9 mouse cellular contexts compared by ENCODE assay signal in genomic region chr2:157635670-157636069, GRCm38 (mm10).
DNase-seq lines count a peak whose midpoint lies in the region; ATAC-seq and TF ChIP-seq lines count a peak whose summit lies in the region.
"Had no signal": no experiment of that assay in that cellular context is flagged by ENCODE, and none has a peak within 500 bp of the region (broad histone marks: within the 10 kb centered on the region; RNA-seq: fewer than 3 reads in every experiment).

No protein-coding gene starts in this region.

- H3K9me3 ChIP-seq in G1E (replicated peaks) = no peaks in the 10 kb centered on the region
- H3K9me3 ChIP-seq in forebrain, embryonic 12.5 days = no peaks in the 10 kb centered on the region
- H3K9me3 ChIP-seq: limb, embryonic 12.5 days had no signal

- no peaks in the 10 kb centered on the region for H3K36me3 ChIP-seq in G1E (replicated peaks)
- H3K36me3 ChIP-seq in forebrain, embryonic 12.5 days (replicated peaks) = no peaks in the 10 kb centered on the region
- H3K36me3 ChIP-seq: limb, embryonic 12.5 days had no signal

- peaks cover 8% of the 10 kb centered on the region for H3K27me3 ChIP-seq in G1E (ENCODE audit: insufficient read depth, low read length)
- peaks cover 3% of the 10 kb centered on the region; the same call in 1 of the 2 replicates for H3K27me3 ChIP-seq in forebrain, embryonic 12.5 days
- H3K27me3 ChIP-seq: limb, embryonic 12.5 days had no signal

- TF ChIP-seq CTCF in G1E (IDR thresholded peaks at IDR 0.05; ENCODE audit: low read depth, low read length) = peak; percentile 41
- TF ChIP-seq CTCF in brain, embryonic 14.5 days (IDR thresholded peaks at IDR 0.05; ENCODE audit: borderline replicate concordance, extremely low read depth, insufficient read depth, insufficient read length) = peak; percentile 99

- ATAC-seq in G1E (ENCODE audit: extremely low read depth, insufficient number of reproducible peaks, low FRiP score, poor library complexity, severe bottlenecking) = no peak
- peak; percentile 51; the same call in 1 of the 2 replicates for ATAC-seq in forebrain, embryonic 12.5 days (ENCODE audit: low FRiP score)
- no peak for ATAC-seq in erythroid progenitor cell, adult 5-6 weeks (replicated peaks; ENCODE audit: low FRiP score, poor library complexity, severe bottlenecking)

- H3K4me2 ChIP-seq in forebrain, embryonic 12.5 days = no peak overlapping the region
- H3K4me2 ChIP-seq: limb, embryonic 12.5 days had no signal

- DNase-seq in G1E (ENCODE audit: low spot score) = no peak
- peak; percentile 94 for DNase-seq in brain, embryonic 14.5 days (ENCODE audit: low read depth)
- DNase-seq in heart, postnatal 4 days = peak; percentile 93
- DNase-seq in layer of hippocampus, adult 9-11 months = peak; percentile 85
- peak; percentile 93 for DNase-seq in lung, postnatal 36 days
- DNase-seq in right cerebral cortex, postnatal 10 days (ENCODE audit: low spot score in 2 of 2) = peak; percentile 88 to 93

- no peak overlapping the region for H3K27ac ChIP-seq in forebrain, embryonic 12.5 days
- H3K27ac ChIP-seq: limb, embryonic 12.5 days had no signal

- H3K4me3 ChIP-seq in G1E (ENCODE audit: low read depth, low read length) = no peak overlapping the region
- no peak overlapping the region for H3K4me3 ChIP-seq in forebrain, embryonic 12.5 days (replicated peaks)
- H3K4me3 ChIP-seq: limb, embryonic 12.5 days had no signal

- no peak for TF ChIP-seq POLR2A in brain, embryonic 14.5 days (IDR thresholded peaks at IDR 0.05; ENCODE audit: borderline replicate concordance, extremely low read depth, insufficient read depth, insufficient read length, poor library complexity, severe bottlenecking)

- no peak overlapping the region for H3K9ac ChIP-seq in forebrain, embryonic 12.5 days
- H3K9ac ChIP-seq: limb, embryonic 12.5 days had no signal

- WGBS in forebrain, embryonic 12.5 days = 9% methylated on average over 14 of the region's 14 CpGs

- no peaks in the 10 kb centered on the region for H3K4me1 ChIP-seq in G1E (ENCODE audit: insufficient read depth, low read depth, low read length)
- 0 out of 2 replicates have a peak, but pooled peaks cover 4% of the 10 kb centered on the region for H3K4me1 ChIP-seq in forebrain, embryonic 12.5 days
- H3K4me1 ChIP-seq: limb, embryonic 12.5 days had no signal
